Mouse (Mus musculus): ENCODE results near the gene Calm5. TPM values are rescaled to one million over a fixed set of nuclear protein-coding genes. Genes with fewer than 3 reads are reported as not detected.
"Not testable (repeated sequence)": the region's sequence is repeated elsewhere in the genome, so short reads cannot be mapped to it uniquely, and the experiment has no call there.

Calm5 gene
- polyA plus RNA-seq, 1 experiment from 2014 or later: not detected

GRCm38 (mm10) chr13:3895397-3895980 lies 41.5 kb downstream of the Calm5 start:
- H3K9me3 ChIP-seq: no peaks in the 10 kb centered on the region
- H3K4me2 ChIP-seq (replicated peaks): no peak overlapping the region
- H3K9ac ChIP-seq (replicated peaks): no peak overlapping the region
- 0 out of 2 replicates have a peak, but pooled peaks cover 3% of the 10 kb centered on the region for H3K27me3 ChIP-seq
- no peak for ATAC-seq
- peaks cover 5% of the 10 kb centered on the region; the same call in 1 of the 2 replicates for H3K4me1 ChIP-seq (replicated peaks)
- no peak overlapping the region for H3K27ac ChIP-seq
- H3K4me3 ChIP-seq (replicated peaks): no peak overlapping the region
- H3K36me3 ChIP-seq: no peaks in the 10 kb centered on the region
- WGBS: 89% methylated on average over 8 of the region's 8 CpGs

DNA sequence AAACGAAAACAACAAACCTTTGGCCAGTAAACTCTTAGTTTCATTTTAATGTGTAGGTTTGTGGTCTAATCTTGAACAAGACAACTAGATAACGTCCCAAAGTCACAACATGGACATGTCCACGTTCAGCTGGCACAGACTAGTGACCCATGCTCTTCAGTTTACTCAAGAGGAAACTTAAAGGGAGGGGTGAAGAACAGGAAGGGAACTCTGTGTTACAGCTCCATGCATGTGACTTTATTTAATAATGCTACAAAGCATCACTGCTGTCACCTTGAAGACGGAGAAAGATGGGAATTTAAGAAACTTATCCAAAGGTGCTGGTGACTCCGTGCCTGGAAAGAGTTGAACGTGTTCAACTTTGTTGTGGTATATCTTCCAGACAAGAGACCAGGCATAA lies 42.1 kb downstream of the Calm5 start:
- H3K27me3 ChIP-seq: 0 out of 2 replicates have a peak, but pooled peaks cover 3% of the 10 kb centered on the region
- no peaks in the 10 kb centered on the region for H3K36me3 ChIP-seq
- no peak overlapping the region for H3K27ac ChIP-seq
- H3K4me3 ChIP-seq (replicated peaks): no peak overlapping the region
- no peak overlapping the region for H3K9ac ChIP-seq (replicated peaks)
- no peaks in the 10 kb centered on the region for H3K9me3 ChIP-seq
- no peak for ATAC-seq
- no peak overlapping the region for H3K4me2 ChIP-seq (replicated peaks)
- 93% methylated on average over 6 of the region's 6 CpGs for WGBS
- peaks cover 5% of the 10 kb centered on the region; the same call in 1 of the 2 replicates for H3K4me1 ChIP-seq (replicated peaks)

GRCm38 (mm10) chr13:3896913-3897312 lies 42.9 kb downstream of the Calm5 start:
- Histone ChIP-seq H3K9ac (replicated peaks) (no peak overlapping the region), H3K4me2 (replicated peaks) (no peak overlapping the region), H3K27me3 (0 out of 2 replicates have a peak, but pooled peaks cover 3% of the 10 kb centered on the region), H3K9me3 (no peaks in the 10 kb centered on the region), H3K4me1 (replicated peaks) (peaks cover 5% of the 10 kb centered on the region; the same call in 1 of the 2 replicates), H3K27ac (no peak overlapping the region), H3K36me3 (no peaks in the 10 kb centered on the region), H3K4me3 (replicated peaks) (no peak overlapping the region)
- WGBS: 41% methylated on average over 5 of the region's 5 CpGs
- ATAC-seq: no peak

- WGBS: 95% methylated on average over 5 of the region's 5 CpGs
- ATAC-seq; H3K27me3 ChIP-seq; H3K9ac ChIP-seq (replicated peaks); H3K9me3 ChIP-seq; H3K36me3 ChIP-seq; H3K27ac ChIP-seq; H3K4me2 ChIP-seq (replicated peaks); H3K4me3 ChIP-seq (replicated peaks); H3K4me1 ChIP-seq (replicated peaks): not testable (repeated sequence)
These were observed 44.2 kb downstream of the Calm5 start for GRCm38 (mm10) chr13:3898202-3898601.

- 94% methylated on average over 9 of the region's 9 CpGs for WGBS
- H3K36me3 ChIP-seq: no peaks in the 10 kb centered on the region
- no peak overlapping the region for H3K9ac ChIP-seq (replicated peaks)
- no peaks in the 10 kb centered on the region for H3K27me3 ChIP-seq
- no peak overlapping the region for H3K4me2 ChIP-seq (replicated peaks)
- H3K9me3 ChIP-seq: no peaks in the 10 kb centered on the region
- no peak for ATAC-seq
- H3K4me1 ChIP-seq (replicated peaks): no peaks in the 10 kb centered on the region
- H3K4me3 ChIP-seq (replicated peaks): no peak overlapping the region
- no peak overlapping the region for H3K27ac ChIP-seq
These were observed 45.3 kb downstream of the Calm5 start for GRCm38 (mm10) chr13:3899301-3899700.

Other genes with a start within 250 kb of the Calm5 start
- 19.7 and 23.2 TPM in 2 replicates for gene Fam208b, start 243.1 kb upstream of the Calm5 start, polyA plus RNA-seq (2015; fragmentation: Nextera tagmentation; extraction: Ambion mirVana)
- 12.6 and 16.2 TPM in 2 replicates for gene Asb13, start 220.1 kb upstream of the Calm5 start, polyA plus RNA-seq (2015; fragmentation: Nextera tagmentation; extraction: Ambion mirVana)
- gene Calml3, start 49.9 kb upstream of the Calm5 start, polyA plus RNA-seq (2015; fragmentation: Nextera tagmentation; extraction: Ambion mirVana): not detected in 2 replicates
- gene Calm4, start 16.4 kb upstream of the Calm5 start, polyA plus RNA-seq (2015; fragmentation: Nextera tagmentation; extraction: Ambion mirVana): not detected in 2 replicates
- 14.5 and 14.6 TPM in 2 replicates for gene Net1, start 64.0 kb downstream of the Calm5 start, polyA plus RNA-seq (2015; fragmentation: Nextera tagmentation; extraction: Ambion mirVana)
- gene Tubal3, start 64.1 kb downstream of the Calm5 start, polyA plus RNA-seq (2015; fragmentation: Nextera tagmentation; extraction: Ambion mirVana): not detected in 2 replicates
- gene Ucn3, start 91.2 kb downstream of the Calm5 start, polyA plus RNA-seq (2015; fragmentation: Nextera tagmentation; extraction: Ambion mirVana): not detected in 2 replicates
- gene Akr1c14, start 194.8 kb downstream of the Calm5 start, polyA plus RNA-seq (2015; fragmentation: Nextera tagmentation; extraction: Ambion mirVana): 0.24 and 0.39 TPM in 2 replicates

Data from midbrain, embryonic 13.5 days (tissue).